Mouse (Mus musculus) bone marrow macrophage, adult 2 months (primary cell): ENCODE measurements around the gene Pspn.

Experiments
- CTCF ChIP-seq: IDR thresholded peaks from 2 replicates; pipeline ENCODE4 v1.5.1; 2012; ENCODE audit warnings: low read depth, mild to moderate bottlenecking, low read length, moderate library complexity
- POLR2A ChIP-seq: IDR thresholded peaks from 2 replicates; pipeline ENCODE4 v1.6.1; 2012; ENCODE audit warnings: mild to moderate bottlenecking, low read depth, low read length, borderline replicate concordance

DNA sequence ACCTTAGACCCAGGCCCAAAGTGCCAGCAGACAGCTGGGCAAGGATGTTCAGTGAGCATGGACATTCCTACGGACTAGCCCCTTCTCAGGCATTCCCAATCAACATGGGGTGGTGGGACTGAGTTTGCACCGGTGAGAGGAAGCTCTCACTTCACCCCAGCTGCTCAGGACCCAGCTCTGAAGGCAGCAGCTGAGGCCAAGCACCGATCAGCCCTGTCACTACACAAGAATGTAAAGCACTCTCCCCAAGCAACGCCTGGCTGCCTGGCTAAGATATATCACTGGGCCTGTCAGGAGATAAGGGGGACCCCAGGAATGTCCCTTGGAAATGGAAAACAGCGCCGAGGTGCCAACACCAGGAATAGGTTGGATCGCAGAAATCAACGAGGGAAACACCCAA lies 1.4 kb upstream of the Pspn start:
- TF ChIP-seq CTCF (no peak), POLR2A (no peak)
